Mouse (Mus musculus) olfactory bulb, adult 2 months (tissue): ENCODE results near the gene Gm20390.

Source experiments
- CTCF ChIP-seq: fragments of 200-500 bp; IDR thresholded peaks from 2 replicates; pipeline ENCODE4 v1.5.1; 2012; ENCODE audit warnings: low read depth, mild to moderate bottlenecking, low read length, moderate library complexity; ENCODE audit not compliant: insufficient read depth
- POLR2A ChIP-seq: fragments of 200-500 bp; IDR thresholded peaks from 2 replicates; pipeline ENCODE4 v1.6.1; 2012; ENCODE audit warnings: mild to moderate bottlenecking, low read depth, low read length, moderate library complexity; ENCODE audit not compliant: insufficient read depth

- TF ChIP-seq POLR2A, result no peak
- no peak for TF ChIP-seq CTCF
These were observed 17.2 kb upstream of the Gm20390 start for GRCm38 (mm10) chr11:93985265-93985664.
